Mouse (Mus musculus): Measurements from ENCODE around the gene Abcf2.

Abcf2 gene

DNA sequence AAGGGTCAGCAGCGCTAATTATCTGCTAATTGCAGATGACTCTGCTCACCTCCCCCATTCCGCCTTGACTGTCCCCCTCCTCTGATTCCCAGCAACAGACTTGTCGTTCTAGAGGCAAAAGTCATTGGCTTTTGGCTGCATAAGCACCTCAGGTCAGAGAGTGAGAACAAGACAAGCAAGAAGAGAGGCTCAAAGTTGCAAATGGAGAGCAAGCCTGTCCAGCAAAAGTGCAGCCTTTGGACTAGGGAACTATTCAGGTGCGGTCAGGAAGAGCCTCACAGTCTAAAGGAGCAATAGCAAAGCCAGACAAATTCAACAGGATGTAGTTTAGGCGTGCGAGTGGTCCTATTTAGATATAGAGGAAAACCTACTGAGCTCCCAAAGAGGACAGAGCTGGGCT is 49.5 kb downstream of the Abcf2 start:
- DNase-seq (ENCODE audit: low read depth, low spot score) = no peak

GRCm38 (mm10) chr5:24526889-24527230 is 50.4 kb downstream of the Abcf2 start, which contains the start of gene Gbx1:
TSS of gene Gbx1 (minus strand) at chr5:24527202.
- DNase-seq (ENCODE audit: low read depth, low spot score) = peak; percentile 44

DNA sequence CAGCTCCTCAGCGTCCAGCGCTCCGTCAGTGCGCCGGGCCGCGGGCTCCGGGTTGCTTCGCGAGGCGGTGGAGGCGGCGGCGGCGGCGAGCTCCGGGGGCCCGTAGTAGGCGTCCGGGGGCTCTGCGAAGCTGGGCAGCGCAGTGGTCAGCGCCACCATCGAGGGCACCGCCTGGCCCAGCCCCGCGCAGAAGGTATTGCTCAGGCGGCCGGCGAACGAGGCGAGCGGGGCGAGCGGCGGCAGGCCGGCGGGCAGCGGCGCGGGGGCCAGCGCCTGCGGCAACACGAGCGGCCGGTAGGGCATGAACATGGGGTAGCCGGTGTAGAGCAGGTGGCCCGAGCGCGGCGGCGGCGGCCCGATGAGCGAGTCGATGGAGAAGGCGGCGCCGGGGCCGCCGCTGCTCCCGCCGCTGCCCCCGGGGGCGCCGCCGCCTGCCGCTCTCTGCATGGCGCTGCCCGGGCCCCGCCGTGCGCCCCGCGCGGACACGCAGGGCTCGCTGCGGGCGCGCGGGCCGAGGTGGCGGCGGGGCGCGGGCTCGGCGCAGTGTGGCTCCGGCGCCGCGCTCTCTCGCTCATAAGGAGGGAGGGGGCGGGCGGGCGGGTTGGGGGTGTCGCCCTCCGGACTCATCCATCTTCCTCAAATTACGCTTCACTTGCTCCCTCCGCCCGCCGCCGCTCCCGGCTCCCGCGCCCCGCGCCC is 50.9 kb downstream of the Abcf2 start:
- no peak for DNase-seq (ENCODE audit: low read depth, low spot score)

GRCm38 (mm10) chr5:24525360-24526189 is 51.7 kb downstream of the Abcf2 start:
- DNase-seq (ENCODE audit: low read depth, low spot score) = no peak

- DNase-seq (ENCODE audit: low read depth, low spot score) = no peak
Observed at GRCm38 (mm10) chr5:24524522-24524921, 52.7 kb downstream of the Abcf2 start.

GRCm38 (mm10) chr5:24523806-24524205 is 53.5 kb downstream of the Abcf2 start:
- peak; percentile 61 for DNase-seq (ENCODE audit: low read depth, low spot score)

GRCm38 (mm10) chr5:24521366-24521765 is 55.9 kb downstream of the Abcf2 start:
- no peak for DNase-seq (ENCODE audit: low read depth, low spot score)

Data from ZHBTc4 (cell line).